Mouse (Mus musculus): Measurements from ENCODE around the gene Jmjd7.

DNA sequence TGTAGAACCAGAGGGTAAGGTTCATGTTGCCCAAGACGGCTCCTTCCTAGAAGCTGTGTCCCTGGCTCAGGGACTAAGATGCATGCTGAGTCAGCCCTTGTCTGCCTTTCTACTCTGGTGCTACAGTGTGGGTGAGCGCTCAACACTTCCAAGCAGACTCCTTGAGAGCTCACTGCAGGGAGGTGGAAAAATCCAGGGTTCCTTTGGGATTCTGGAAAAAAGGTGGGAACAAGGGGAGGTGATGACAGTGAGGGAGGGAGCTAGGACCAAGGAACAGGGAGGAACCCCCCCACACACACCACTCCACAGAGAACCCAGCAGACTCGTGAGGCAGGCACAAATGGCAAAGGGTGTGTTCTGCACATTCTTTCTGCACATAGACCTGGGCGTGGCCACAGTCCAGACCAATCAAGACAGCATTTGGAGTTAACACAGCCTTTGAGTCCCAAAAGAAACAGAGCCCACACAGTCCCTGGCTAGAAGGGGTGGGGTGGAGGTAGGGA, 16.9 kb downstream of the Jmjd7 start:
- TF ChIP-seq CTCF (IDR thresholded peaks at IDR 0.05; ENCODE audit: low read depth, low read length) (no peak), POLR2A (IDR thresholded peaks at IDR 0.05; ENCODE audit: borderline replicate concordance, low read depth, low read length) (no peak)
